Mouse (Mus musculus) left cerebral cortex, postnatal 4 days (tissue): ENCODE data around the gene Pde4b. TPM values are rescaled to one million over a fixed set of nuclear protein-coding genes. Genes with fewer than 3 reads are reported as not detected.
A peak's percentile ranks its signal among the peaks of the same experiment; 100 is the strongest.

ENCODE experiments used
- DNase-seq: peaks from one replicate; pipeline ENCODE4 v3.0.0-alpha.2; 2022
- intact Hi-C: fragments of 180-260 bp; cut with DNase I; formaldehyde crosslinking; loops from one replicate; pipeline ENCODE4 v1.15.1; 2025
- total RNA-seq, 2 experiments: library from RNA; stranded (reverse); gene quantifications; 2 replicates each; pipeline ENCODE4 v1.2.3; 2021

Gene Pde4b
- total RNA-seq, 2 experiments from 2014 or later = 55.3 to 61.4 TPM

DNA sequence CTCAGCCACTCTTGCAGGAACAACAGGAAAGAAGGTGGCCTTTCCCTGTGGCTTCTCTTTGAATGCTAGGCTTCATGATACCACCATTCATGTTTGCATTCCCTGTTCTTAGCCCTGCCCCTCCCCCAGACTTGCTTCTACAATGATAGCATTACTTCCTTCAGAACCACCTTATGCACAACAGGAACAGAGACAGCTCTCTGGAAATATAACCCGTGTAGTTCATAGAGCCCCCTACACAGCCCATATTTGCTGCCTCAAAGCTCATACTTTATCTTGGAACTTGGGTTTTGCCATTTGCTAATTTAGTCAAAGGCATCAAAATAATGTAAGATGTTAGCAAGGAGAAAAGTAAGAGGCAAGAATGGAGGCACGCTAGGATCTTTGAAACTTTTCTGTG lies 479.8 kb downstream of the Pde4b start:
- intact Hi-C loops = no loop called here

DNA sequence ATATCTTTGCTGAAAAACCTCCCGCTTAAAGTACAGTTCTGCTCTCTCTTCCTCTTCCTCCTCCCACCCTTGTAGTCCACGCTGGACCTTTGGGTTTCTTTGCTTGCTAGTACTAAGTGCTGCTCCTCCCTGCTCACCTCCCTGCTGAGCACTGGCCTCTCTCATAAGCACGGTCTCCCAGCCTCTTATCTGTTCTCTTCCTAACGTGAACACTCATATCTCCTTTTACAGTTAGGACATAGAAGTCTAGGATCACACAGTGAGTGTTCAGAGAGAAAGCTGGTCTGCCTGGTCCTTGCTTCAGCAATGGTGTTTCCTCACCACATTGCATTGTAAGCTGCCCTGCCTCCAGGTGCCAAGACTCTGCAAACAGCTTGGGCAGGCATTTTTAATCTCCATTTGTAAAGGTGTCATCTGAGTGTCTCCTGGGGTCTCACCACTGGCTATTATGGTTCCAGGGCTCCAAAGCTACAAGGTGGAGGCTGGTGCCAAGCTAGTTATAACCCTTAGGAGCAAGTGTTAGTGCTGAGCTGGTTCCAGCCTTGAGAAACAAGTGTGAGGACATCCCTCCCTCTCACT lies 480.4 kb downstream of the Pde4b start:
- intact Hi-C loops = no loop called here
- DNase-seq = no peak

More for the DNA sequence above, 479.8 kb downstream of the Pde4b start:
- no peak for DNase-seq

DNA sequence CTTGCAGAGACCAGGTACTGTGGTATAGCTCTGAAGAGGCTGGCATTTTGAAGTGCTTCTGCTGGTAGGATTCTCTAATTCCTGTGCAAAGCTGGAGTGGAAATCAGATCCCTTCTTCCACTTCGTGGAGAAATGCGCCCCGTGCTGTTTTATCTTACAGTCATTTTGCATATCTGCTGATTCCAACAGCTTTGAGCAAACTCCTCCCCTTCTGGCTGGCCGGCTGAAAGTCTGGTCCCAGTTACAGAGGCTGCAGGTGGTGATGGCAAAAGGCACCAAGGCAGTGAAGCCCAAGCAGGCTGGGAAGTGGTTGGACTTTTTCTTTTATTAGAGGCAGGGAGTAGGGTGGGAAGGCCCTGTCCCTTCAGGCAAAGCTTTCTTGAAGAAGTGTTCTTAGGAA lies 481.2 kb downstream of the Pde4b start:
- DNase-seq = peak; percentile 65
- intact Hi-C loops = no loop called here

DNA sequence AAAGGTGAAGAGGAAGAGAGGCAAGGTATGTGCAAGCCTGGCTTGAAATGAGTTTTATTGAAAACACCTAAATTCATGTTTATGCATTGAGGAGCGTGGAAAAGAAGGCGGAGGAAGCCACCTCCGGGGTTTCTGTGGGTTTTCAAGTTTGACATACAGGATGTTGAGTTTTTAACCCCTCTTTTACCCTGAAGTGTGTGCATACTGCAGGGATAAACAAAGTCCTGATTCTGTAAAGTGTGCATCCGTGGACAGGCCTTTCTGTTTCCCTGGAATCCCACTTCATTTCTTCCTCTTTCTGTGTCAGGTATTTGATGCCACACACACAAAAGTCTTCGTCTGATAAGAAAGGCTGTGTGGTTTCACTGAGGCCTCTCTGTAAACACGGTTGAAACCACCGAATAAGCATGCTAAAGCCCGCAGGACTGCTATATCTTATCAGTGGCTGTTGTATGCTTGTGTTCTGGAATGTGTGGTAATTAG lies 481.8 kb downstream of the Pde4b start:
- DNase-seq = no peak
- intact Hi-C loops = no loop called here

DNA sequence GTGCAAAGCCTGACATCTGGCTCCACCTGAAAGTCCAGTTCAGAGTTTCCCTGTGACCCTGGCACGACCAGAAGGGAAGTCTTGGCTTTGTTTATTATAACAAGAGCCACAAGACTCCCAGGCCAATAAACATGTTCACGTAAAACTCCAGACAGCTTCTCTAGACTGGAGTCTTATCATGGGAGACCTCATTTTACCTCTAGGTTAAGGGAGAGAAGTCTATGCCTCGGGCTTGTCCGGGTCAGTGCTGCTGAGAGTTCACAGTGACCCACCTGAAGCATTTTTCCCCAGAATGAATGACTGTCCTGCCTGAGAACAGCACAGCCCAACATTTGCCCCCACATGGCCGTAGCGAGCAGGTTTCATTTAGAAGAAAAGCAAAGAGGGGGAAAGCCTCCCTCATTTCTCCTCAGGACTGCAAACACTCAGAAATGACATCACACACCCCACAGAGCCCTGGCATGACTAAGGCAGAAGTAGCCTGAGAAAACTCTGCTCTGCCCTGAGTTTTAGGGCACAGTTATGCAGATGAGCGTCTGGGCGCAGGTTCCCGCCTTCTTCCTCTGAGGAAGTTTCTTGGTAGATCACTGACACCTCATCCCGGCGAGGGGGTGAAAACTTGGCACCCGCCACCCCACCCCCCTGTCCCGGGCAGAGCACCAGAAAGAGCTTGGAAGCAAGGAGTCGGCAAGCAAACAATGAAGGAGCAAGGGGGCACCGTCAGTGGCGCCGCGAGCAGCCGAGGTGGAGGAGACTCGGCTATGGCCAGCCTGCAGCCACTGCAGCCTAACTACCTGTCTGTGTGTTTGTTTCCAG lies 482.8 kb downstream of the Pde4b start:
- DNase-seq = peak; percentile 46

GRCm38 (mm10) chr4:102570766-102571411 lies 483.5 kb downstream of the Pde4b start:
- intact Hi-C loops = no loop called here
- DNase-seq = no peak

More for the DNA sequence above, 482.8 kb downstream of the Pde4b start:
- intact Hi-C loops = no loop called here

- no peak for DNase-seq
- intact Hi-C loops = no loop called here
These were observed 484.7 kb downstream of the Pde4b start for GRCm38 (mm10) chr4:102572031-102572430.

GRCm38 (mm10) chr4:102572591-102572990 lies 485.2 kb downstream of the Pde4b start:
- intact Hi-C loops = no loop called here
- no peak for DNase-seq

- no peak for DNase-seq
- intact Hi-C loops = no loop called here
These were observed 486.0 kb downstream of the Pde4b start for GRCm38 (mm10) chr4:102573361-102573781.

GRCm38 (mm10) chr4:102574226-102574625 lies 486.9 kb downstream of the Pde4b start:
- DNase-seq = no peak
- intact Hi-C loops = no loop called here

GRCm38 (mm10) chr4:102574666-102575254 lies 487.4 kb downstream of the Pde4b start:
- intact Hi-C loops = no loop called here

GRCm38 (mm10) chr4:102576109-102576508 lies 488.8 kb downstream of the Pde4b start:
- intact Hi-C loops = no loop called here
- DNase-seq = no peak

More at GRCm38 (mm10) chr4:102574666-102575254, 487.4 kb downstream of the Pde4b start:
- no peak for DNase-seq

DNA sequence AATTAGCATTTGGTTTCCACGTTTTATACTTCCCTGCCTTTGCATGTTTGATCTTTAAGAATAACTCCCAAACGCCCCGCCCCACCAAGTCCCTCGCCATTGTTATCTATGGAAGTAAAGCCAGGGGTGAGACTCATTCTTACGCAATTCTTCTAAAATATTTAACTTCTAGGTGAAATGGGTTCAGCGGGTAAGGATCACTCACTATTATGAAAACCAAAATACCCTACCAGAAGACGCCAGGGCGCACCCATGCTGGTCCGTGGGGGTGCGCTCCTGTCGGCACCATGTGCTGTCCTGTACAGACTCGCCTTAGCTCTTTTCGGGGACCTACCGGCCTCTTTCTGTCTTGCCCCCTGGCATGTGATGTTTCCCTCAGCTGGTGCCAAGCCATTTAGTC lies 490.3 kb downstream of the Pde4b start:
- intact Hi-C loops = no loop called here
- DNase-seq = no peak

- intact Hi-C loops = no loop called here
These were observed 491.7 kb downstream of the Pde4b start for GRCm38 (mm10) chr4:102579051-102579450.

GRCm38 (mm10) chr4:102579746-102580145 lies 492.4 kb downstream of the Pde4b start:
- intact Hi-C loops = no loop called here
- DNase-seq = no peak

More at GRCm38 (mm10) chr4:102579051-102579450, 491.7 kb downstream of the Pde4b start:
- DNase-seq = no peak

- DNase-seq = no peak
- intact Hi-C loops = no loop called here
These were observed 494.9 kb downstream of the Pde4b start for GRCm38 (mm10) chr4:102582165-102582749.

- intact Hi-C loops = no loop called here
- DNase-seq = no peak
These were observed 495.6 kb downstream of the Pde4b start for GRCm38 (mm10) chr4:102582963-102583362.

- intact Hi-C loops = no loop called here
- DNase-seq = no peak
These were observed 496.1 kb downstream of the Pde4b start for GRCm38 (mm10) chr4:102583469-102583868.

- intact Hi-C loops = no loop called here
- no peak for DNase-seq
These were observed 497.4 kb downstream of the Pde4b start for GRCm38 (mm10) chr4:102584601-102585265.

- no peak for DNase-seq
- intact Hi-C loops = no loop called here
These were observed 498.2 kb downstream of the Pde4b start for GRCm38 (mm10) chr4:102585541-102585940.
